Mouse (Mus musculus) heart, embryonic 10.5 days (tissue): Measurements from ENCODE around the gene Anxa3. TPM values are rescaled to one million over a fixed set of nuclear protein-coding genes. Genes with fewer than 3 reads are reported as not detected.

Source experiments
- DNase-seq: peaks from one replicate; pipeline ENCODE4 v3.0.0-alpha.2; 2017; ENCODE audit warnings: low spot score
- H3K27ac ChIP-seq: fragments of 300-500 bp; sonication (generic); 2 replicates; pipeline ENCODE4 v1.5.1; 2016; ENCODE audit warnings: mild to moderate bottlenecking
- H3K27me3 ChIP-seq: fragments of 300-500 bp; sonication (generic); 2 replicates; pipeline ENCODE4 v1.6.1; 2016; ENCODE audit warnings: mild to moderate bottlenecking; ENCODE audit not compliant: poor library complexity, insufficient read depth, severe bottlenecking
- H3K36me3 ChIP-seq: fragments of 300-500 bp; sonication (generic); 2 replicates; pipeline ENCODE4 v1.6.1; 2016; ENCODE audit warnings: mild to moderate bottlenecking, moderate library complexity
- H3K4me1 ChIP-seq: fragments of 300-500 bp; sonication (generic); 2 replicates; pipeline ENCODE4 v1.6.1; 2016; ENCODE audit warnings: mild to moderate bottlenecking
- H3K4me3 ChIP-seq: fragments of 300-500 bp; sonication (generic); 2 replicates; pipeline ENCODE4 v1.5.1; 2016; ENCODE audit warnings: mild to moderate bottlenecking, moderate library complexity
- H3K9me3 ChIP-seq: fragments of 300-500 bp; sonication (generic); 2 replicates; pipeline ENCODE4 v1.6.1; 2016; ENCODE audit warnings: mild to moderate bottlenecking, moderate library complexity
- WGBS: fragments of 180-500 bp; shearing (Covaris S2); methylation state at CpG from one replicate; pipeline ENCODE4 v1.1.7; 2016; 5-methylcytosine and 5-hydroxymethylcytosine counted together
- polyA plus RNA-seq: library from polyadenylated mRNA; unstranded; fragments of >200 nt; fragmentation: Nextera tagmentation; extraction: Ambion mirVana; gene quantifications from 2 replicates; pipeline ENCODE4 v1.2.1, GENCODE M21; 2016

Anxa3 gene
- polyA plus RNA-seq, 1 experiment from 2014 or later: 57.5 TPM

- peaks cover 42% of the 10 kb centered on the region for H3K4me1 ChIP-seq
Observed at GRCm38 (mm10) chr5:96799969-96800368, 6.8 kb downstream of the Anxa3 start.

GRCm38 (mm10) chr5:96802185-96802584 lies 9.0 kb downstream of the Anxa3 start:
- Histone ChIP-seq H3K36me3 (0 out of 2 replicates have a peak, but pooled peaks cover 4% of the 10 kb centered on the region), H3K27me3 (no peaks in the 10 kb centered on the region), H3K4me3 (no peak overlapping the region), H3K4me1 (peaks cover 38% of the 10 kb centered on the region), H3K27ac (no peak overlapping the region), H3K9me3 (no peaks in the 10 kb centered on the region)
- WGBS: 33% methylated on average over 7 of the region's 7 CpGs
- no peak for DNase-seq

More at GRCm38 (mm10) chr5:96799969-96800368, 6.8 kb downstream of the Anxa3 start:
- 0 out of 2 replicates have a peak, but pooled peaks cover 4% of the 10 kb centered on the region for H3K36me3 ChIP-seq
- no peak for DNase-seq
- H3K4me3 ChIP-seq: no peak overlapping the region
- H3K27ac ChIP-seq: 0 out of 2 replicates have a peak overlapping the region, but pooled peaks have one; percentile 29
- no peaks in the 10 kb centered on the region for H3K9me3 ChIP-seq
- WGBS: 85% methylated on average over 9 of the region's 9 CpGs
- H3K27me3 ChIP-seq: no peaks in the 10 kb centered on the region

GRCm38 (mm10) chr5:96803091-96803490 lies 10.0 kb downstream of the Anxa3 start:
- Histone ChIP-seq H3K36me3 (0 out of 2 replicates have a peak, but pooled peaks cover 4% of the 10 kb centered on the region), H3K27ac (no peak overlapping the region), H3K4me3 (no peak overlapping the region), H3K9me3 (no peaks in the 10 kb centered on the region), H3K27me3 (no peaks in the 10 kb centered on the region), H3K4me1 (peaks cover 38% of the 10 kb centered on the region)
- no peak for DNase-seq
- 48% methylated on average over 3 of the region's 3 CpGs for WGBS

GRCm38 (mm10) chr5:96804304-96804703 lies 11.2 kb downstream of the Anxa3 start:
- 67% methylated on average over 4 of the region's 4 CpGs for WGBS
- H3K4me1 ChIP-seq: peaks cover 38% of the 10 kb centered on the region
- no peaks in the 10 kb centered on the region for H3K9me3 ChIP-seq
- no peak for DNase-seq
- H3K27ac ChIP-seq: no peak overlapping the region
- no peak overlapping the region for H3K4me3 ChIP-seq
- H3K36me3 ChIP-seq: 0 out of 2 replicates have a peak, but pooled peaks cover under 1% of the 10 kb centered on the region
- no peaks in the 10 kb centered on the region for H3K27me3 ChIP-seq

GRCm38 (mm10) chr5:96804813-96805212 lies 11.7 kb downstream of the Anxa3 start:
- H3K36me3 ChIP-seq: no peaks in the 10 kb centered on the region
- H3K9me3 ChIP-seq: no peaks in the 10 kb centered on the region
- H3K27ac ChIP-seq: 0 out of 2 replicates have a peak overlapping the region, but pooled peaks have one; percentile 31
- H3K27me3 ChIP-seq: no peaks in the 10 kb centered on the region
- H3K4me1 ChIP-seq: peaks cover 38% of the 10 kb centered on the region
- H3K4me3 ChIP-seq: no peak overlapping the region
- 66% methylated on average over 3 of the region's 3 CpGs for WGBS
- no peak for DNase-seq

- Histone ChIP-seq H3K4me3 (no peak overlapping the region), H3K27me3 (no peaks in the 10 kb centered on the region), H3K27ac (no peak overlapping the region), H3K9me3 (no peaks in the 10 kb centered on the region), H3K4me1 (no peaks in the 10 kb centered on the region), H3K36me3 (peaks cover 11% of the 10 kb centered on the region; the same call in 1 of the 2 replicates)
- 75% methylated on average over 4 of the region's 4 CpGs for WGBS
- DNase-seq: no peak
Observed at GRCm38 (mm10) chr5:96810620-96811019, 17.5 kb downstream of the Anxa3 start.

GRCm38 (mm10) chr5:96824769-96825327 lies 31.7 kb downstream of the Anxa3 start:
- no peak overlapping the region for H3K4me3 ChIP-seq
- 83% methylated on average over 13 of the region's 13 CpGs for WGBS
- H3K9me3 ChIP-seq: no peaks in the 10 kb centered on the region
- no peaks in the 10 kb centered on the region for H3K27me3 ChIP-seq
- H3K27ac ChIP-seq: no peak overlapping the region
- no peaks in the 10 kb centered on the region for H3K4me1 ChIP-seq
- no peak for DNase-seq
- peaks cover 11% of the 10 kb centered on the region; the same call in 1 of the 2 replicates for H3K36me3 ChIP-seq

- WGBS: 79% methylated on average over 1 of the region's 1 CpGs
- DNase-seq: no peak
- Histone ChIP-seq H3K9me3 (no peaks in the 10 kb centered on the region), H3K27me3 (no peaks in the 10 kb centered on the region), H3K27ac (no peak overlapping the region), H3K36me3 (peaks cover 20% of the 10 kb centered on the region; the same call in 1 of the 2 replicates), H3K4me1 (no peaks in the 10 kb centered on the region), H3K4me3 (no peak overlapping the region)
Observed at GRCm38 (mm10) chr5:96827176-96827575, 34.0 kb downstream of the Anxa3 start.

- Histone ChIP-seq H3K36me3 (peaks cover 39% of the 10 kb centered on the region; the same call in 1 of the 2 replicates), H3K27me3 (no peaks in the 10 kb centered on the region), H3K9me3 (no peaks in the 10 kb centered on the region), H3K27ac (no peak overlapping the region), H3K4me3 (no peak overlapping the region), H3K4me1 (no peaks in the 10 kb centered on the region)
- 88% methylated on average over 5 of the region's 5 CpGs for WGBS
- no peak for DNase-seq
Observed at GRCm38 (mm10) chr5:96834338-96834737, 41.2 kb downstream of the Anxa3 start.

GRCm38 (mm10) chr5:96847986-96848385 lies 54.8 kb downstream of the Anxa3 start:
- H3K4me1 ChIP-seq: peaks cover 20% of the 10 kb centered on the region
- H3K36me3 ChIP-seq: peaks cover 9% of the 10 kb centered on the region; the same call in 1 of the 2 replicates
- H3K4me3 ChIP-seq: no peak overlapping the region
- no peak for DNase-seq
- 0 out of 2 replicates have a peak, but pooled peaks cover 6% of the 10 kb centered on the region for H3K27me3 ChIP-seq
- no peak overlapping the region for H3K27ac ChIP-seq
- no peaks in the 10 kb centered on the region for H3K9me3 ChIP-seq

- H3K4me1 ChIP-seq: peaks cover 20% of the 10 kb centered on the region
- no peak overlapping the region for H3K4me3 ChIP-seq
- WGBS: 7% methylated on average over 3 of the region's 3 CpGs
- H3K27ac ChIP-seq: no peak overlapping the region
- no peaks in the 10 kb centered on the region for H3K9me3 ChIP-seq
- DNase-seq: no peak
- H3K27me3 ChIP-seq: 0 out of 2 replicates have a peak, but pooled peaks cover 6% of the 10 kb centered on the region
- peaks cover 9% of the 10 kb centered on the region; the same call in 1 of the 2 replicates for H3K36me3 ChIP-seq
Observed at GRCm38 (mm10) chr5:96848386-96848785, 55.2 kb downstream of the Anxa3 start.

GRCm38 (mm10) chr5:96849232-96849631 lies 56.1 kb downstream of the Anxa3 start:
- 46% methylated on average over 3 of the region's 3 CpGs for WGBS
- no peaks in the 10 kb centered on the region for H3K9me3 ChIP-seq
- no peak for DNase-seq
- peaks cover 20% of the 10 kb centered on the region for H3K4me1 ChIP-seq
- 0 out of 2 replicates have a peak, but pooled peaks cover 6% of the 10 kb centered on the region for H3K27me3 ChIP-seq
- H3K27ac ChIP-seq: no peak overlapping the region
- peaks cover 7% of the 10 kb centered on the region; the same call in 1 of the 2 replicates for H3K36me3 ChIP-seq
- no peak overlapping the region for H3K4me3 ChIP-seq

- Histone ChIP-seq H3K36me3 (no peaks in the 10 kb centered on the region), H3K27me3 (0 out of 2 replicates have a peak, but pooled peaks cover 3% of the 10 kb centered on the region)
Observed at GRCm38 (mm10) chr5:96853451-96853850, 60.3 kb downstream of the Anxa3 start.

More at GRCm38 (mm10) chr5:96853451-96853850, 60.3 kb downstream of the Anxa3 start:
- DNase-seq: no peak
- no peak overlapping the region for H3K27ac ChIP-seq
- no peaks in the 10 kb centered on the region for H3K9me3 ChIP-seq
- WGBS: 77% methylated on average over 3 of the region's 3 CpGs
- H3K4me1 ChIP-seq: peaks cover 10% of the 10 kb centered on the region
- no peak overlapping the region for H3K4me3 ChIP-seq
